Mouse (Mus musculus) regulatory T cell (primary cell): ENCODE measurements at regions not wholly inside any gene's neighbourhood (a gene's known extent, or its start where the extent isn't known, plus 50 kb on each side); places are given as distances from the start of the nearest gene placed in this dataset.
"Not testable (repeated sequence)": the region's sequence is repeated elsewhere in the genome, so short reads cannot be mapped to it uniquely, and the experiment has no call there.

Experiments
- in situ Hi-C: fragments of 300-600 bp; cut with MboI, MseI; formaldehyde crosslinking; loops from one replicate; pipeline ENCODE4 v1.15.1; 2025; ENCODE audit warnings: high pct_unique_total_duplicates

GRCm38 (mm10) chr4:131159712-131160111 lies 215.5 kb downstream of the Matn1 start:
- in situ Hi-C loops: no loop called here

- in situ Hi-C loops: no loop called here
Observed at GRCm38 (mm10) chr4:131160135-131160534, 215.9 kb downstream of the Matn1 start.

- in situ Hi-C loops: no loop called here
Observed at GRCm38 (mm10) chr4:131161501-131161900, 217.3 kb downstream of the Matn1 start.

- in situ Hi-C loops: no loop called here
Observed at GRCm38 (mm10) chr4:131163782-131164315, 219.7 kb downstream of the Matn1 start.

GRCm38 (mm10) chr4:131166574-131167270 lies 222.5 kb downstream of the Matn1 start:
- in situ Hi-C loops: no loop called here

GRCm38 (mm10) chr4:131167921-131168320 lies 223.7 kb downstream of the Matn1 start:
- in situ Hi-C loops: no loop called here

GRCm38 (mm10) chr4:131173783-131174460 lies 229.7 kb downstream of the Matn1 start:
- in situ Hi-C loops: no loop called here

- in situ Hi-C loops: no loop called here
Observed at GRCm38 (mm10) chr4:131176701-131177100, 232.5 kb downstream of the Matn1 start.

GRCm38 (mm10) chr4:131177889-131178288 lies 233.7 kb downstream of the Matn1 start:
- in situ Hi-C loops: no loop called here

GRCm38 (mm10) chr4:131178642-131179041 lies 234.5 kb downstream of the Matn1 start:
- in situ Hi-C loops: not testable (repeated sequence)

- in situ Hi-C loops: no loop called here
Observed at GRCm38 (mm10) chr4:131188066-131188465, 243.9 kb downstream of the Matn1 start.

GRCm38 (mm10) chr4:131191106-131191880 lies 247.1 kb downstream of the Matn1 start:
- in situ Hi-C loops: no loop called here

- in situ Hi-C loops: no loop called here
Observed at GRCm38 (mm10) chr4:131193900-131194419, 249.8 kb downstream of the Matn1 start.

GRCm38 (mm10) chr4:131196147-131196546 lies 252.0 kb downstream of the Matn1 start:
- in situ Hi-C loops: no loop called here

- in situ Hi-C loops: no loop called here
Observed at GRCm38 (mm10) chr4:131203721-131204120, 259.5 kb downstream of the Matn1 start.

GRCm38 (mm10) chr4:131204722-131205121 lies 260.5 kb downstream of the Matn1 start:
- in situ Hi-C loops: no loop called here

GRCm38 (mm10) chr4:131205127-131205526 lies 260.9 kb downstream of the Matn1 start:
- in situ Hi-C loops: no loop called here

- in situ Hi-C loops: no loop called here
Observed at GRCm38 (mm10) chr4:131205685-131206084, 261.5 kb downstream of the Matn1 start.

- in situ Hi-C loops: no loop called here
Observed at GRCm38 (mm10) chr4:131206181-131206885, 262.1 kb downstream of the Matn1 start.

- in situ Hi-C loops: no loop called here
Observed at GRCm38 (mm10) chr4:131206886-131207200, 262.7 kb downstream of the Matn1 start.

- in situ Hi-C loops: no loop called here
Observed at GRCm38 (mm10) chr4:131207249-131207648, 263.1 kb downstream of the Matn1 start.
